Mouse (Mus musculus) hindbrain, embryonic 16.5 days (tissue): ENCODE data around the gene C1s2. TPM values are rescaled to one million over a fixed set of nuclear protein-coding genes. Genes with fewer than 3 reads are reported as not detected.
"Not testable (repeated sequence)": the region's sequence is repeated elsewhere in the genome, so short reads cannot be mapped to it uniquely, and the experiment has no call there.

Source experiments
- ATAC-seq: fragments of 200-750 bp; cut with Nextera tagmentation; 2 replicates; pipeline ENCODE4 v1.8.0; 2017; ENCODE audit warnings: moderate TSS enrichment, moderate library complexity
- H3K27ac ChIP-seq: fragments of 300-500 bp; sonication (generic); 2 replicates; pipeline ENCODE4 v1.5.1; 2014; ENCODE audit warnings: low read depth, mild to moderate bottlenecking, control low read depth, low read length, moderate library complexity
- H3K27me3 ChIP-seq: fragments of 300-500 bp; sonication (generic); replicated peaks from 2 replicates; pipeline ENCODE4 v1.6.1; 2014; ENCODE audit warnings: low read length; ENCODE audit not compliant: control insufficient read depth, insufficient read depth
- H3K36me3 ChIP-seq: fragments of 300-500 bp; sonication (generic); 2 replicates; pipeline ENCODE4 v1.6.1; 2014; ENCODE audit warnings: mild to moderate bottlenecking, low read length, moderate library complexity, mixed read lengths; ENCODE audit not compliant: control insufficient read depth, insufficient read depth
- H3K4me1 ChIP-seq: fragments of 300-500 bp; sonication (generic); 2 replicates; pipeline ENCODE4 v1.6.1; 2014; ENCODE audit warnings: low read depth, low read length; ENCODE audit not compliant: control insufficient read depth, insufficient read depth
- H3K4me2 ChIP-seq: fragments of 300-500 bp; sonication (generic); 2 replicates; pipeline ENCODE4 v1.6.1; 2014; ENCODE audit warnings: mild to moderate bottlenecking, low read length, control low read depth, moderate library complexity
- H3K4me3 ChIP-seq: fragments of 300-500 bp; sonication (generic); 2 replicates; pipeline ENCODE4 v1.5.1; 2014; ENCODE audit warnings: mild to moderate bottlenecking, low read length, control low read depth, moderate library complexity
- H3K9ac ChIP-seq: fragments of 300-500 bp; sonication (generic); 2 replicates; pipeline ENCODE4 v1.6.1; 2014; ENCODE audit warnings: low read depth, mild to moderate bottlenecking, control low read depth, low read length, moderate library complexity
- H3K9me3 ChIP-seq: fragments of 300-500 bp; sonication (generic); 2 replicates; pipeline ENCODE4 v1.6.1; 2014; ENCODE audit warnings: mild to moderate bottlenecking, low read length, moderate library complexity; ENCODE audit not compliant: control insufficient read depth
- WGBS: fragments of 180-500 bp; shearing (Covaris S2); extraction: QIAGEN DNeasy Blood & Tissue Kit; methylation state at CpG from one replicate; pipeline ENCODE4 v1.1.7; 2014; 5-methylcytosine and 5-hydroxymethylcytosine counted together
- polyA plus RNA-seq: library from polyadenylated mRNA; unstranded; fragments of >200 nt; fragmentation: Nextera tagmentation; extraction: Ambion mirVana; gene quantifications from 2 replicates; pipeline ENCODE4 v1.2.1, GENCODE M21; 2015

C1s2 gene
- polyA plus RNA-seq, result 0.10 TPM in 1 of 2 replicates, not detected in the other

- H3K27me3 ChIP-seq, H3K9ac ChIP-seq, H3K4me1 ChIP-seq, H3K36me3 ChIP-seq, H3K4me2 ChIP-seq, H3K9me3 ChIP-seq, H3K27ac ChIP-seq, H3K4me3 ChIP-seq, ATAC-seq: not testable (repeated sequence)
- WGBS, result 83% methylated on average over 2 of the region's 2 CpGs
Observed at GRCm38 (mm10) chr6:124635985-124636384, at the start of gene C1s2. C1s2 (minus strand) TSS chr6:124636085.

GRCm38 (mm10) chr6:124683591-124684417, 47.9 kb upstream of the C1s2 start:
- Histone ChIP-seq H3K9ac (no peak overlapping the region), H3K4me1 (no peaks in the 10 kb centered on the region), H3K27ac (no peak overlapping the region), H3K4me2 (no peak overlapping the region), H3K9me3 (no peaks in the 10 kb centered on the region), H3K4me3 (no peak overlapping the region), H3K36me3 (no peaks in the 10 kb centered on the region), H3K27me3 (no peaks in the 10 kb centered on the region)
- WGBS, result 88% methylated on average over 14 of the region's 14 CpGs
- ATAC-seq, result no peak

- 54% methylated on average over 6 of the region's 6 CpGs for WGBS
- not testable (repeated sequence) for H3K9me3 ChIP-seq
Observed at GRCm38 (mm10) chr6:124682291-124682690, 46.4 kb upstream of the C1s2 start.

GRCm38 (mm10) chr6:124679486-124679885, 43.6 kb upstream of the C1s2 start:
- ATAC-seq, result no peak
- H3K27ac ChIP-seq, result no peak overlapping the region
- no peaks in the 10 kb centered on the region for H3K9me3 ChIP-seq
- H3K36me3 ChIP-seq, result no peaks in the 10 kb centered on the region
- WGBS, result 96% methylated on average over 3 of the region's 3 CpGs
- no peaks in the 10 kb centered on the region for H3K4me1 ChIP-seq
- no peaks in the 10 kb centered on the region for H3K27me3 ChIP-seq
- H3K9ac ChIP-seq, result no peak overlapping the region
- H3K4me3 ChIP-seq, result no peak overlapping the region
- H3K4me2 ChIP-seq, result no peak overlapping the region

More at GRCm38 (mm10) chr6:124682291-124682690, 46.4 kb upstream of the C1s2 start:
- not testable (repeated sequence) for H3K36me3 ChIP-seq, H3K4me1 ChIP-seq, H3K4me3 ChIP-seq, H3K27ac ChIP-seq, H3K4me2 ChIP-seq, H3K27me3 ChIP-seq, ATAC-seq, H3K9ac ChIP-seq

GRCm38 (mm10) chr6:124678769-124679168, 42.9 kb upstream of the C1s2 start:
- Histone ChIP-seq H3K4me1 (no peaks in the 10 kb centered on the region), H3K9ac (no peak overlapping the region), H3K9me3 (no peaks in the 10 kb centered on the region), H3K4me2 (no peak overlapping the region), H3K27ac (no peak overlapping the region), H3K36me3 (no peaks in the 10 kb centered on the region), H3K27me3 (no peaks in the 10 kb centered on the region), H3K4me3 (no peak overlapping the region)
- 95% methylated on average over 7 of the region's 7 CpGs for WGBS
- no peak for ATAC-seq

- Histone ChIP-seq H3K27ac (no peak overlapping the region), H3K9me3 (no peaks in the 10 kb centered on the region), H3K4me3 (no peak overlapping the region), H3K4me2 (no peak overlapping the region), H3K4me1 (no peaks in the 10 kb centered on the region), H3K36me3 (no peaks in the 10 kb centered on the region), H3K9ac (no peak overlapping the region), H3K27me3 (no peaks in the 10 kb centered on the region)
- 85% methylated on average over 6 of the region's 6 CpGs for WGBS
- no peak for ATAC-seq
Observed at GRCm38 (mm10) chr6:124676171-124676570, 40.3 kb upstream of the C1s2 start.

- H3K27me3 ChIP-seq, result no peaks in the 10 kb centered on the region
- H3K9me3 ChIP-seq, result no peaks in the 10 kb centered on the region
- no peak overlapping the region for H3K9ac ChIP-seq
- no peaks in the 10 kb centered on the region for H3K36me3 ChIP-seq
- no peak overlapping the region for H3K4me3 ChIP-seq
- 99% methylated on average over 7 of the region's 7 CpGs for WGBS
- H3K4me2 ChIP-seq, result no peak overlapping the region
- no peak for ATAC-seq
- H3K4me1 ChIP-seq, result no peaks in the 10 kb centered on the region
- H3K27ac ChIP-seq, result no peak overlapping the region
Observed at GRCm38 (mm10) chr6:124674591-124674990, 38.7 kb upstream of the C1s2 start.

- H3K36me3 ChIP-seq, result no peaks in the 10 kb centered on the region
- no peak overlapping the region for H3K27ac ChIP-seq
- no peak overlapping the region for H3K4me3 ChIP-seq
- 81% methylated on average over 9 of the region's 9 CpGs for WGBS
- H3K4me2 ChIP-seq, result no peak overlapping the region
- ATAC-seq, result no peak
- H3K27me3 ChIP-seq, result no peaks in the 10 kb centered on the region
- no peak overlapping the region for H3K9ac ChIP-seq
- H3K4me1 ChIP-seq, result no peaks in the 10 kb centered on the region
- no peaks in the 10 kb centered on the region for H3K9me3 ChIP-seq
Observed at GRCm38 (mm10) chr6:124673619-124674018, 37.7 kb upstream of the C1s2 start.

GRCm38 (mm10) chr6:124672100-124672499, 36.2 kb upstream of the C1s2 start:
- no peaks in the 10 kb centered on the region for H3K36me3 ChIP-seq
- no peaks in the 10 kb centered on the region for H3K4me1 ChIP-seq
- no peak overlapping the region for H3K27ac ChIP-seq
- ATAC-seq, result no peak
- H3K4me3 ChIP-seq, result no peak overlapping the region
- H3K9me3 ChIP-seq, result no peaks in the 10 kb centered on the region
- H3K9ac ChIP-seq, result no peak overlapping the region
- WGBS, result 82% methylated on average over 6 of the region's 6 CpGs
- no peak overlapping the region for H3K4me2 ChIP-seq
- no peaks in the 10 kb centered on the region for H3K27me3 ChIP-seq
